Mouse (Mus musculus): ENCODE measurements around the gene Cab39.
A peak's percentile ranks its signal among the peaks of the same experiment; 100 is the strongest.

Gene Cab39

DNA sequence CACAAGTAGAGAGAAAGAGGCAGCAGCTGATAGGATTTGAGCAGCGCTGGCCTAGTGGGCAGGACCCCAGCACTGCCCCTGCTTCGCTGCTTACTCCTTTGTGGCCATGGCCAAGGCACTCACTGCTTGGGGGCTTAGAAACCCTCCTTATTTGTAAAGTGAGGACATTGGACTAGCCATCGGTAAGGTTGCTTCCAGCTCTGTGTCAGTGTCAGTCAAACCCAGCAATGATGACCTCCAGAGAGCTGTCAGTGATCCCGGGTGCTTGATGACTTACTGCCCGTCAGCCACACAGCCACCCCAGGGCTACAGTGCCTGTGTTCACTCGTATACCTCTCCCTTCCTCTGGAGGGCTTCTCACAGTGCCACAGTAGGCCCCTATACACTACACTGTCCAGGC is 51.7 kb downstream of the Cab39 start:
- no peak for DNase-seq (ENCODE audit: low read depth, low spot score)

DNA sequence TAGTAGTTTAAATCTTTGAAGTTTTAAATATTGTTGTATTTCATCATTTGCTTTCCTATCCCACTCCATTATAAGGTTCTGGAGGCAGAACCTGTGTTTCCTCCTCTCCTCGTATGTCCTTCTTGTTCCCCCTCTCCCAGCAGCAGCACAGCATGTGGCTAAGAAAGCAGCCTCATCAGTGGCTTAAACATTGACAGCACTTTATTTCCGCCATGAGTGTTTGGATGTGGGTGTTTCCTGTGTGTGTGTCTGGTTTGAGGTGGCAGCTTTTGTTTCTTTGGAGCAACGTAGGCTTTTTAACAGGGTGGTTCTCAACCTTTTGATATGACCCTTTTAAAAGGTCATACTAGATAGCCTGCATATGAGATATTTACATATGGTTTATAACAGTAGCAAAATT is 52.2 kb downstream of the Cab39 start:
- no peak for DNase-seq (ENCODE audit: low read depth, low spot score)

- no peak for DNase-seq (ENCODE audit: low read depth, low spot score)
These were observed 55.8 kb downstream of the Cab39 start for GRCm38 (mm10) chr1:85849016-85849415.

GRCm38 (mm10) chr1:85850851-85851250 is 57.6 kb downstream of the Cab39 start:
- DNase-seq (ENCODE audit: low read depth, low spot score), result no peak

DNA sequence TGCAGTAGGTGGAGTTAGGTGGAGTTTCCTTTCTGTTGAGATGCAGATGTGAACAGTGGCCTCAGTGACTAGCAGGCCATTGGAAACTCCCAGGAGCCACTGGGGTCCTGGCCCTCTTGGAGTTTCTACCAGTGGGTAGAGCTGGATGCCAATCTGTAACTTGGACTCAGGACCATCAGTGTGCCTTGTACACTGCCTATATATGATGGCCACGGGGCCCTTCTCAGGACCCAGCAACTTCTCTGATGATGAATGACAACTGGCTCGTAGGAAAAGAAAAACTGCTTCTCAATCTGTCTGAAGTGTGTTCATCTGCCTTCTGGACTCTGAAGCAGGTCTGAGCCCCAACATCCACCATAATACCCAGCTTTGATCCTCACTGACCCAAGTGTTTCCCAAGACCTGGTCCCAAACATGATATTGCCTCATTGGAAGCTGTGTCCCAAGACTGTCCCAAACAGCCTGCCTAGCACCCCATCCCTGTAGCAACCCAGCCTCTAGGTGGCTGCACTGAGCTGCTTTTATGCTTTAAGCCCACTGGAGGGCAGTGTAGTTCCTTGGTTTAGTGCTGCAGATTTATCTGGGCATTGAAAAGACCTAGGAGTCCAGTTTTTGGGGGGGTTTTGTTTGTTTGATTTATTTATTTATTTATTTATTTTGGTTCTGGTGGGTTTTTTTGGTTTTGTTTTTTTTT is 59.9 kb downstream of the Cab39 start:
- peak; percentile 91 for DNase-seq (ENCODE audit: low read depth, low spot score)

- DNase-seq (ENCODE audit: low read depth, low spot score), result no peak
These were observed 60.6 kb downstream of the Cab39 start for GRCm38 (mm10) chr1:85853865-85854264.

- no peak for DNase-seq (ENCODE audit: low read depth, low spot score)
These were observed 61.2 kb downstream of the Cab39 start for GRCm38 (mm10) chr1:85854475-85854874.

GRCm38 (mm10) chr1:85856266-85856665 is 63.0 kb downstream of the Cab39 start:
- no peak for DNase-seq (ENCODE audit: low read depth, low spot score)

DNA sequence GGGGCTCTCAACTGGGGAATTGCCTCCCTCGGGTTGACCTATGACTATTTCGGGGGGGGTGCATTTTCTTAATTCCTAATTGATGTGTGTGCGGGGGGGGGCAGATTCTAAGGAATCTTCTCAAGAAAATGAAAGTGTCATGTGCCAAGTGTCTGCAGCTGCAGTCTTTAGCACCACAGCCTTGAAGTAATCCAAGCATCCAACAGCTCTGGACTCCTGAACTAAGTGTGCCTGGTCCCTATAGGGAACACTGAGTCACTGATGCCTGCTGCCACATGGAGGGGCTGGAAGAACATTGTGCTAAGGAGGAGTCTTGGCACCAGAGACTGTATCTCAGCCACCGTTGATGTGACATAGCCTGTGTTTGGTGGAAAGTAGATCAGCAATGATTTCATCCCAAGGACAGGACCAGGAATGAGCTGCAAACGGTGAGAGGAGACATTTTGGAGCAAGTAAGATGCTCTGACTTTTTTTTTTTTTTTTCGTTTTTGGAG is 64.1 kb downstream of the Cab39 start:
- DNase-seq (ENCODE audit: low read depth, low spot score), result peak; percentile 69

DNA sequence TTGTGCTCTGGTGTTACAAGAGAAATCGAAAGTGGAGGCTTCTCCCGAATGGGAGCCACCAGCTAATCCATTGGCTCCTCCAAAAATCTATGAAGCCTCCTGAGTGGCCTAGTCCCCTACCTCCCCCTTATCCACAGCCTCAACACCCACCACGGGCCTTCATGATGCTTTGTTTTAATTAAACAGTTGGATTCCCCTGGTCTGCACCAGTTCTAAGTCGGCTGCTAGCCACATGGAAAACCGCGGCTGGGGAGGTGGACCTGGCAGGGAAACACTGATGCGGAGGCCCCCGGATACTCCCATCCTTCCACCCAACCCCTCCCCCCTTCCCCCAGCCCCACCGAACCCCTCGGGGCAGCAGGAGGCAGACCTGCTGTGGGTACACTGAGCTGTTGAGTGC is 71.1 kb downstream of the Cab39 start:
- no peak for DNase-seq (ENCODE audit: low read depth, low spot score)

- DNase-seq (ENCODE audit: low read depth, low spot score), result peak; percentile 94
These were observed 76.8 kb downstream of the Cab39 start for GRCm38 (mm10) chr1:85870001-85870400.

DNA sequence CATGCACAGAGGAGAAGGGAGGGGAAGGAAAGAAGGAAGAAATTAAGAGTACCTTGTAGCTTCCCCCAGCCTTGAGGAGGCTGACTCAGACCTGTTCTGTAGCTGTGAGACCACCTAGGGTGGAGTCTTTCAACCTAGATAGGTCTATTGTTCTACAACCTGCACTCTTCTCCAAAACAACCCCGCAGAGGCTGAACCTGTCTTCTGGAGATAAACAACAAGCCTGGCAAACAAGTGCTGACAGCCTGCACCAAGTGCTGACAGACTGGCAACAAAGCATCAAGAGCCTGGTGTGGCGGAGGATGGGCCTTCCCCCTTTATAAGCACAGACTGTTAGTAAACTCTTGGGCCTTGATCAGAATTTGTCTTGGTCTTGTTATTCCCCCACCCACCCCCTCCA is 77.3 kb downstream of the Cab39 start:
- peak; percentile 51 for DNase-seq (ENCODE audit: low read depth, low spot score)

DNA sequence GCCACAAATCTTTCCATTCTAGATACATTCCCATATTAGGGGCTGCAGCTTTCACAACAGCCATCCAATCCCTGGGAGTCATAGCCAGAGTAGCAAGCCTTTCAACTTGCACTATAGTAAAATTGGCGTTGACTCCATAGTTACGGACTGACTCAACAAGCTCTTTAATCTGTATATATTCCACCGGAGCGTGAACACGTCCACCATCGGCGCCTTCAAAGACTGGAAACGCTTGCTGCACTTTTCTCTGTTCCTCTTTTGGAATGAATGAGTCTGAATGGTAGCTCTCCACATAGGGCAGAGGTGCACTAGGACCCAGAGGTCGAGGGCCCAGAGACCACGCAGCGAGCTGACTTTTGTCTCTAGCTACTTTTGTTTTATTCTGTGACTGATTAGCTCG is 88.8 kb downstream of the Cab39 start:
- no peak for DNase-seq (ENCODE audit: low read depth, low spot score)

DNA sequence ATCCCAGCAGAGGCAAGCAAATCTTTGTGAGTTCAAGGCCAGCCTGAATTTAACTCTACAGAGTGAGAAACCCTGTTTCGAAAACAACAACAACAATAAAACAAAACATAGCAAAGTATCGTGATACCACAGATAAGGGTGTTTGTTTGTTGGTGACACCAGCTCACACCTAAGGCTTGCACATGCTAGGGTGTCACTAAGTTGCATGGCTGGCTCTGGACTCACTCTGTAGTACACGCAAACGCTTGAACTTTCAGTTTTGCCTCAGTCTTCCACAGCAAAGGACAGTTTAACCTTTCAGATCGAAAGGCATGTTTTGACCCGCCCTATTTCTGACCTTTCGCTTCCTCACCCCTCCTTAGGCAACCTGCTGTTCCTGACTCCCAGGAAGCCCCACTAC is 94.0 kb downstream of the Cab39 start:
- no peak for DNase-seq (ENCODE audit: low read depth, low spot score)

DNA sequence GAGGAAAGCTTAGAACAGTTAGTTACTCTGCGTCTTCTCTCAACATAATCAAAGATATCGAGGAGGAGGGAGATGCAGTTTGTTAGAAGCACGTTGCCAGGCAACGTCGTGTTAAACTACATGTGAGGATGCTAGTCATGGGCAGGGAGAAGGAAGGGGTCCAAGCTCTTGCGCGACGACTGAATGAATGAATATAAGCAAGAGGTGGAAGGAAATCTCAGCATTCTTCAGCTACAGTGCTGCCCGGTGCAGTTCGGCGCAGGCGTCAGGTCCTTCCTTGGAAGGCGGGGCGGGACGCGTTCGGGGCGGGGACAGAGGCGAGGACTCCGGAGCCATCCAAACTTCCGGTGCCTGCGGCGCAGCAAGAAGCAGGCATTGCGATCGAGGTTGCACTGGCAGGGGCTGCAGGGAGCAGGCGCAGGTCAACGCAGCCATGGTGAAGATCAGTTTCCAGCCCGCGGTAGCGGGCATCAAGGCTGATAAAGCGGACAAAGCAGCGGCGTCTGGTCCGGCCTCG is 101.0 kb downstream of the Cab39 start, which contains the start of gene Itm2c:
Gene Itm2c (plus strand): TSS at position 51 of the 517 bp plus-strand sequence.
- DNase-seq (ENCODE audit: low read depth, low spot score), result peak; percentile 96

GRCm38 (mm10) chr1:85894748-85895360 is 101.6 kb downstream of the Cab39 start:
- DNase-seq (ENCODE audit: low read depth, low spot score), result peak; percentile 55

- DNase-seq (ENCODE audit: low read depth, low spot score), result peak; percentile 88
These were observed 102.2 kb downstream of the Cab39 start for GRCm38 (mm10) chr1:85895391-85895837.

DNA sequence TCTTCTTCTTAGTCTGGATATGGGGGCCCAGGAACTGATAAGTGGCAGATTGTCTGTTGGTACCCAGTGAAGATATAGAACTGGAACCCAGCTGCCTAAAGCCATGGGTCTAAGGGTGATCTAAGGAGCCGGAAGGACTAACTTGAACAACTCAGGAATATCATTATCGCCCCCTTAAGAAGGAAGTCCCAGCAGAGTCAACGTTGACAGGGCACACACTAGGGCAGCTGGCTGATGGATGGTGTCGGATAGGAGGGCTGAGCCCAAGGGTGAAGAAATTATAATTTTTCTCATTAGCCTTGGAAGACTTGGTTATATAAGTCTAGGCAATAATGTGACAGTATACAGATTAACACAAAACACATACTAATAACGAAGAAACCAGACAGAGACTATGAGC is 102.9 kb downstream of the Cab39 start:
- DNase-seq (ENCODE audit: low read depth, low spot score), result no peak

DNA sequence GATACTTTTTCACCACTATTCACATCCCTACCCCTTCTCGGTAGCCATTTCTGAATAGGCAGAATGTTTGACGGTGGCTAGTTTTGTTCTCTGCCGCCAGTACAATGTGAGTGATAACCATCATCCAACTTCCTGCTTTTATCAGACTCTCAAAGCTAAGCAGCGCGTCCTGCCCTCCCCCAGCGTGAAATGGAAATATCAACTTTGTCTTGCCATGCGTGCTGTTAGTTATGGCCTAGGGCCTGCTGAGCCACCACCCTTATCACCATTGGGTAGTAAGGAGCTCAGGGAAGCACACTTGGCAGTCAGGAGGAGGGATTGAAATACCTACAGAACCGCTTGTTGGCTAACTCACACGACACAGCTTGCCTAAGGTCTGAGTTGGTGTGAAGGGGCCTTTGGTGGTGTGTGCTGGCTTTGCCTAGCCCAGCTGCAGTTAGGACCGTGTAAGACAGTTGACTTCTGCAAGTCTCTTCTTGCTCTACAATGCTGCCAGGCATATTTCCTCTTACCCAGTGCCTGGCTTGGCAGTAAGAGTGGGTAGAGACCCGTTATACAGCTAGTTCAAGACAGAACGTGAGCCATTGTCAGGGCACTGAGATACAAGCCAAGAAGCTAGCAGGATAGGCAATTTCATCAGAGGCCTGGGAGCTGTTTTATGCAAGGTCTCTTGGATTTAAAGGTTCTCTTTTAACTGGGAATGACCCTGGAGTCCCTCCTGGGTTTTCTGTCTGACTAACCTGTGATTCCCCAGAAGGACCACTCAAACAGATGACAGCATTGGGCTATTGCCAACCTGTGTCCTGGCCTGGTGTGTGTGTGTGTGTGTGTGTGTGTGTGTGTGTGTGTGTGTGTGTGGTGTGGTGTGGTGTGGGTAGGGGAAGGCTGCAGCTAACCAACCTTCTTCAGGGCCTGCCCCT is 103.8 kb downstream of the Cab39 start:
- DNase-seq (ENCODE audit: low read depth, low spot score), result no peak

- no peak for DNase-seq (ENCODE audit: low read depth, low spot score)
These were observed 104.9 kb downstream of the Cab39 start for GRCm38 (mm10) chr1:85897901-85898760.

Data from brain, adult 2 months (tissue).